Mouse (Mus musculus): ENCODE measurements around the gene Ccdc159. TPM values are rescaled to one million over a fixed set of nuclear protein-coding genes. Genes with fewer than 3 reads are reported as not detected.

Gene Ccdc159
- polyA plus RNA-seq, 1 experiment from 2014 or later = 4.6 TPM

GRCm38 (mm10) chr9:21943046-21943445 is 15.8 kb downstream of the Ccdc159 start:
- Histone ChIP-seq H3K4me3 (replicated peaks; ENCODE audit: low read length) (no peak overlapping the region), H3K9ac (ENCODE audit: low read length) (no peak overlapping the region), H3K27ac (ENCODE audit: low read length) (no peak overlapping the region), H3K9me3 (replicated peaks; ENCODE audit: control insufficient read depth, low read length) (no peaks in the 10 kb centered on the region), H3K36me3 (ENCODE audit: control insufficient read depth, insufficient read depth, low read length) (no peaks in the 10 kb centered on the region), H3K4me1 (ENCODE audit: control insufficient read depth, insufficient read depth, low read length) (0 out of 2 replicates have a peak, but pooled peaks cover 13% of the 10 kb centered on the region), H3K27me3 (ENCODE audit: control insufficient read depth, insufficient read depth, low read length) (no peaks in the 10 kb centered on the region; the same call in 1 of the 2 replicates), H3K4me2 (ENCODE audit: low read depth, low read length) (no peak overlapping the region)
- WGBS = 67% methylated on average over 12 of the region's 12 CpGs
- ATAC-seq (ENCODE audit: insufficient read depth, low FRiP score) = no peak

GRCm38 (mm10) chr9:21943638-21944037 is 16.4 kb downstream of the Ccdc159 start:
- no peaks in the 10 kb centered on the region for H3K36me3 ChIP-seq (ENCODE audit: control insufficient read depth, insufficient read depth, low read length)
- 42% methylated on average over 12 of the region's 12 CpGs for WGBS
- no peak for ATAC-seq (ENCODE audit: insufficient read depth, low FRiP score)
- H3K4me1 ChIP-seq (ENCODE audit: control insufficient read depth, insufficient read depth, low read length) = 0 out of 2 replicates have a peak, but pooled peaks cover 10% of the 10 kb centered on the region
- H3K9ac ChIP-seq (ENCODE audit: low read length) = no peak overlapping the region
- no peak overlapping the region for H3K4me3 ChIP-seq (replicated peaks; ENCODE audit: low read length)
- H3K9me3 ChIP-seq (replicated peaks; ENCODE audit: control insufficient read depth, low read length) = no peaks in the 10 kb centered on the region
- H3K4me2 ChIP-seq (ENCODE audit: low read depth, low read length) = no peak overlapping the region
- no peak overlapping the region for H3K27ac ChIP-seq (ENCODE audit: low read length)
- no peaks in the 10 kb centered on the region; the same call in 1 of the 2 replicates for H3K27me3 ChIP-seq (ENCODE audit: control insufficient read depth, insufficient read depth, low read length)

- no peaks in the 10 kb centered on the region for H3K36me3 ChIP-seq (ENCODE audit: control insufficient read depth, insufficient read depth, low read length)
- H3K9me3 ChIP-seq (replicated peaks; ENCODE audit: control insufficient read depth, low read length) = no peaks in the 10 kb centered on the region
- H3K27ac ChIP-seq (ENCODE audit: low read length) = no peak overlapping the region
- H3K4me2 ChIP-seq (ENCODE audit: low read depth, low read length) = 0 out of 2 replicates have a peak overlapping the region, but pooled peaks have one; percentile 23
- no peaks in the 10 kb centered on the region; the same call in 1 of the 2 replicates for H3K27me3 ChIP-seq (ENCODE audit: control insufficient read depth, insufficient read depth, low read length)
- no peak for ATAC-seq (ENCODE audit: insufficient read depth, low FRiP score)
- no peak overlapping the region for H3K4me3 ChIP-seq (replicated peaks; ENCODE audit: low read length)
- H3K4me1 ChIP-seq (ENCODE audit: control insufficient read depth, insufficient read depth, low read length) = 0 out of 2 replicates have a peak, but pooled peaks cover 10% of the 10 kb centered on the region
- H3K9ac ChIP-seq (ENCODE audit: low read length) = no peak overlapping the region
- WGBS = 15% methylated on average over 23 of the region's 23 CpGs
Measured at GRCm38 (mm10) chr9:21944267-21944666, 17.0 kb downstream of the Ccdc159 start.

- Histone ChIP-seq H3K9me3 (replicated peaks; ENCODE audit: control insufficient read depth, low read length) (no peaks in the 10 kb centered on the region), H3K36me3 (ENCODE audit: control insufficient read depth, insufficient read depth, low read length) (no peaks in the 10 kb centered on the region), H3K27ac (ENCODE audit: low read length) (no peak overlapping the region), H3K27me3 (ENCODE audit: control insufficient read depth, insufficient read depth, low read length) (no peaks in the 10 kb centered on the region; the same call in 1 of the 2 replicates), H3K9ac (ENCODE audit: low read length) (no peak overlapping the region), H3K4me3 (replicated peaks; ENCODE audit: low read length) (no peak overlapping the region), H3K4me1 (ENCODE audit: control insufficient read depth, insufficient read depth, low read length) (0 out of 2 replicates have a peak, but pooled peaks cover 10% of the 10 kb centered on the region), H3K4me2 (ENCODE audit: low read depth, low read length) (0 out of 2 replicates have a peak overlapping the region, but pooled peaks have one; percentile 29)
- 8% methylated on average over 28 of the region's 28 CpGs for WGBS
- no peak for ATAC-seq (ENCODE audit: insufficient read depth, low FRiP score)
Measured at GRCm38 (mm10) chr9:21947540-21948130, 20.4 kb downstream of the Ccdc159 start.

GRCm38 (mm10) chr9:21948146-21948545 is 20.9 kb downstream of the Ccdc159 start:
- no peak overlapping the region for H3K4me3 ChIP-seq (replicated peaks; ENCODE audit: low read length)
- no peaks in the 10 kb centered on the region; the same call in 1 of the 2 replicates for H3K27me3 ChIP-seq (ENCODE audit: control insufficient read depth, insufficient read depth, low read length)
- 53% methylated on average over 8 of the region's 8 CpGs for WGBS

GRCm38 (mm10) chr9:21948790-21949189 is 21.5 kb downstream of the Ccdc159 start:
- 60% methylated on average over 6 of the region's 6 CpGs for WGBS
- Histone ChIP-seq H3K36me3 (ENCODE audit: control insufficient read depth, insufficient read depth, low read length) (no peaks in the 10 kb centered on the region), H3K27ac (ENCODE audit: low read length) (no peak overlapping the region), H3K9me3 (replicated peaks; ENCODE audit: control insufficient read depth, low read length) (no peaks in the 10 kb centered on the region), H3K27me3 (ENCODE audit: control insufficient read depth, insufficient read depth, low read length) (no peaks in the 10 kb centered on the region; the same call in 1 of the 2 replicates), H3K9ac (ENCODE audit: low read length) (no peak overlapping the region), H3K4me1 (ENCODE audit: control insufficient read depth, insufficient read depth, low read length) (0 out of 2 replicates have a peak, but pooled peaks cover 10% of the 10 kb centered on the region), H3K4me2 (ENCODE audit: low read depth, low read length) (no peak overlapping the region), H3K4me3 (replicated peaks; ENCODE audit: low read length) (no peak overlapping the region)
- no peak for ATAC-seq (ENCODE audit: insufficient read depth, low FRiP score)

More at GRCm38 (mm10) chr9:21948146-21948545, 20.9 kb downstream of the Ccdc159 start:
- Histone ChIP-seq H3K9ac (ENCODE audit: low read length) (no peak overlapping the region), H3K4me1 (ENCODE audit: control insufficient read depth, insufficient read depth, low read length) (0 out of 2 replicates have a peak, but pooled peaks cover 10% of the 10 kb centered on the region), H3K9me3 (replicated peaks; ENCODE audit: control insufficient read depth, low read length) (no peaks in the 10 kb centered on the region), H3K36me3 (ENCODE audit: control insufficient read depth, insufficient read depth, low read length) (no peaks in the 10 kb centered on the region), H3K4me2 (ENCODE audit: low read depth, low read length) (no peak overlapping the region), H3K27ac (ENCODE audit: low read length) (no peak overlapping the region)
- ATAC-seq (ENCODE audit: insufficient read depth, low FRiP score) = no peak

- no peaks in the 10 kb centered on the region for H3K9me3 ChIP-seq (replicated peaks; ENCODE audit: control insufficient read depth, low read length)
- no peak for ATAC-seq (ENCODE audit: insufficient read depth, low FRiP score)
- WGBS = 14% methylated on average over 11 of the region's 11 CpGs
Measured at GRCm38 (mm10) chr9:21950322-21950721, 23.1 kb downstream of the Ccdc159 start.

GRCm38 (mm10) chr9:21951977-21952376 is 24.7 kb downstream of the Ccdc159 start:
- WGBS = 75% methylated on average over 3 of the region's 3 CpGs
- H3K4me1 ChIP-seq (ENCODE audit: control insufficient read depth, insufficient read depth, low read length) = peaks cover 10% of the 10 kb centered on the region; the same call in 1 of the 2 replicates
- no peaks in the 10 kb centered on the region for H3K9me3 ChIP-seq (replicated peaks; ENCODE audit: control insufficient read depth, low read length)
- no peak overlapping the region for H3K4me2 ChIP-seq (ENCODE audit: low read depth, low read length)
- no peak overlapping the region for H3K4me3 ChIP-seq (replicated peaks; ENCODE audit: low read length)
- no peak overlapping the region for H3K27ac ChIP-seq (ENCODE audit: low read length)
- no peak overlapping the region for H3K9ac ChIP-seq (ENCODE audit: low read length)
- H3K36me3 ChIP-seq (ENCODE audit: control insufficient read depth, insufficient read depth, low read length) = no peaks in the 10 kb centered on the region
- H3K27me3 ChIP-seq (ENCODE audit: control insufficient read depth, insufficient read depth, low read length) = no peaks in the 10 kb centered on the region
- no peak for ATAC-seq (ENCODE audit: insufficient read depth, low FRiP score)

More at GRCm38 (mm10) chr9:21950322-21950721, 23.1 kb downstream of the Ccdc159 start:
- Histone ChIP-seq H3K4me2 (ENCODE audit: low read depth, low read length) (no peak overlapping the region), H3K9ac (ENCODE audit: low read length) (no peak overlapping the region), H3K4me1 (ENCODE audit: control insufficient read depth, insufficient read depth, low read length) (peaks cover 7% of the 10 kb centered on the region; the same call in 1 of the 2 replicates), H3K36me3 (ENCODE audit: control insufficient read depth, insufficient read depth, low read length) (no peaks in the 10 kb centered on the region), H3K27me3 (ENCODE audit: control insufficient read depth, insufficient read depth, low read length) (no peaks in the 10 kb centered on the region), H3K27ac (ENCODE audit: low read length) (no peak overlapping the region), H3K4me3 (replicated peaks; ENCODE audit: low read length) (no peak overlapping the region)

- H3K4me1 ChIP-seq (ENCODE audit: control insufficient read depth, insufficient read depth, low read length) = peaks cover 3% of the 10 kb centered on the region; the same call in 1 of the 2 replicates
- H3K9me3 ChIP-seq (replicated peaks; ENCODE audit: control insufficient read depth, low read length) = no peaks in the 10 kb centered on the region
- no peaks in the 10 kb centered on the region for H3K27me3 ChIP-seq (ENCODE audit: control insufficient read depth, insufficient read depth, low read length)
- no peak overlapping the region for H3K4me3 ChIP-seq (replicated peaks; ENCODE audit: low read length)
- WGBS = 14% methylated on average over 3 of the region's 3 CpGs
- H3K9ac ChIP-seq (ENCODE audit: low read length) = no peak overlapping the region
- ATAC-seq (ENCODE audit: insufficient read depth, low FRiP score) = no peak
- no peaks in the 10 kb centered on the region for H3K36me3 ChIP-seq (ENCODE audit: control insufficient read depth, insufficient read depth, low read length)
- no peak overlapping the region for H3K4me2 ChIP-seq (ENCODE audit: low read depth, low read length)
- no peak overlapping the region for H3K27ac ChIP-seq (ENCODE audit: low read length)
Measured at GRCm38 (mm10) chr9:21953600-21953999, 26.3 kb downstream of the Ccdc159 start.

Measured in stomach, embryonic 16.5 days (tissue).